Mouse (Mus musculus): ENCODE results near the gene Zfp609.

Gene Zfp609

DNA sequence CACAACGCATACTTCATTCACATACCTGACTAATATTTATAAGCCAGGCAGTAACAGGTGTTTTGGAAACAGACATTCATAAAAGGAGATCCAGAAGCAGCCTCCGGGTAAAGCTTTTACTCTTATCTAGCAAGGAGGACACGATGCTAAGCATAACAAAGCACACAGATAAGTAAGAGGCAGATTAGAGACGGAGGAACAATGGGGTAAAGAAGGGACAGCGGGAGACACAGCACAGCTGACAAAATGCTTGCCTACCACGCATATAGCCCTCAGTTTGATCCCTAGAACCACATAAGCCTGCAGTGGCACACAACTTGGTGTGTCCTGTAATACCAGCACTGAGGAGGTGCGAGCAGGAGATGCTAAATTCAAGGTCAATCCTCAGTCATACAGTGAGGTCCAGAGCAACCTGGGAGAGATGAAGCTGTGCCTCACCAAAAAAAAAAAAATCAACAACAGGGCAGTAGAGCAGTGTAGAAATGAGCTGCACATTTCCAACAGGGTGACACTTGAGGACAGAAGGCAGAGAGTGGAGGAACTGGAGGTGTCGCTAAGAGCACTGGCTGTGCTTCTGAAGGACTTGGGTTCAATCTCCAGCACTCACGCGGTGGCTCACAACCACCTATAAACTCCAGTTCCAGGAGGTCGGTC is 56.2 kb downstream of the Zfp609 start:
- no peak for DNase-seq (ENCODE audit: extremely low read depth, low read depth)

DNA sequence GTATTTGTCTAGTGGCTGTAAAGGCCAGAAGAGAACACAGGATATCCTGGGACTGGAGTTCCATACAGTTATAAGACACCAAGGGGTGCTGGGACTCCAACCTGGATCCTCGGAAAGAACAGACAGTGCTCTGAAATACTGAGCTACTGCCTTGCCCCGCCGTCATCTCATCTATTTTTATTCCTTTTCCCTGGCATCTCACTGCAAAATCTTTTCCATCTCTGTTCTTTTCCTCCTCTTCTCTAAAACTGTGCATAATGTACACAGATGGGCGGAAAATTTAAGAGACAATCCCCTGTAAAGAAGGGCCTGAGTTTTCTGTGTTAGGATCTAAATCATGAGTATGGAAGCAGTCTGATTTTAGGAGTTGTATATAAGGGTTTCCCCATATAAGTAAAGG is 64.6 kb downstream of the Zfp609 start:
- no peak for DNase-seq (ENCODE audit: extremely low read depth, low read depth)

- DNase-seq (ENCODE audit: extremely low read depth, low read depth) = no peak
Observed at GRCm38 (mm10) chr9:65759992-65760391, 67.4 kb downstream of the Zfp609 start.

- no peak for DNase-seq (ENCODE audit: extremely low read depth, low read depth)
Observed at GRCm38 (mm10) chr9:65759256-65759655, 68.1 kb downstream of the Zfp609 start.

DNA sequence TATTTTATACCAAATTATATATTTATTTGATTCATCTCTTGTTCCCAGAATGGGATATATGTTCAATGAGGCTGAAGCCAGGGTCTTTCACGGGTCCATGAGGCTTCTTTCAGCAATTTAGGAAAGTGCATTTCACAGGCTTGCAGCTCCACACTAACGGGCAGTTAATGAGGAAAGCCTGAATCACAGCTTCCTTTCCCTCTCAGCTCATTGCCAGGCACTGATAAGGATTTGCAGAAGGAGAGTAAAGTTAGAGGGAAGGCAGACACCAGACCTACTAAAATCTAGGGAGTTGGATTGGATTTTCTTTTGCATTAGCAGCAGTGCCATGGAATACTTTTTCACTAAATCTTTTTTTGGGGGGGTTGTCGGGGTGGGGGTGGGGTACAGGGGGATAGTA is 69.5 kb downstream of the Zfp609 start:
- DNase-seq (ENCODE audit: extremely low read depth, low read depth) = no peak

DNA sequence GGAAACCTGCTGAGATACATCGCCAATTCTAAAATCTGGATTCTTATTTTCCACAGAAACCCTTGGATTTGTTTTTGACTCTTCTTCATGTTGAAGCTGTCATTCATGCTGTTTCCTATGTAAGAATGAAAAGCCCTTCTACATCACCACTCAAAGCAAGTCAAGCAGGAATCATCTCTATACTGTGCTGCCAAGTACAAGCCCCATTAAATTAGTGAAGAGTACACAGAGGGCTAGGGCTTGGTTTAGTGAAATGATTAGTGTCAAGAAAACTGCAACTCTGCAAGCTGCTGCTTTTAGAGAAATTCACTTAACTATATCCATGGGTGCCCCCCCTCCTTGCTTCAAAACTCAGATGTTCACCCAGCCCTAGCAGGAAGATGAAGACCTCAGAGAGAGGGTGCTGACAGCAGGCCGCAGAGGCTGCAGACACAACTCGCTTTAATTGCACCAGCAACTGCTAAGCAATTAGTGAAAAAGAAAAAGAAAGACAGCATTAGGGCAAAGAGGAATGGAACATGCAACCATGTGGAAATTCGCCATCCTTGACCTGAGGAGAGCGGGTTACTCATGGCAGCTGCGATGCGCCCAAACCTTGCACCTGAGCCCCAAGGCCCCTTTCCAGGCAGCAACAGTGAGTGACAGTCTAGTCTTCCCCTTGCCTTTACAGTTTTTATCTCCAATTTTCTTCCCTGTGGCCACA is 71.5 kb downstream of the Zfp609 start:
- no peak for DNase-seq (ENCODE audit: extremely low read depth, low read depth)

DNA sequence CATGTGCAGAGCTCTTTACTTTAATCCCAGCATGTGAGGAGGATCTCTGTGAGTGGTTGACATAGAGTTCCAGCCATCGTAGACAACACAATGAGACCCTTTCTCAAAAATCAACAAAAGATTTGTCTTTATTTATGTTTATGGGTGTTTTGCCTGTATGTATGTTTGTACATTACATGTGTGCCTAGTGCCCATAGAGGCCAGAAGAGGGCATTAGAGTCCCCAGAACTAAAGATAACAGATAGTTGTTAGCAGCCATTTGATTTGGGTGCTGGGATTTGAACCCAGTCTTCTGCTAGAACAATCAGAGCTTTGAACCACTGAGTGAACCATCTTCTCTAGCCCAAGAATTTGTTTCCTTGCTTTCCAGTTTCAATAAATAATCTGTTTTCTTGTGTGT is 72.2 kb downstream of the Zfp609 start:
- DNase-seq (ENCODE audit: extremely low read depth, low read depth) = no peak

- peak; percentile 34 for DNase-seq (ENCODE audit: extremely low read depth, low read depth)
Observed at GRCm38 (mm10) chr9:65752632-65753031, 74.7 kb downstream of the Zfp609 start.

DNA sequence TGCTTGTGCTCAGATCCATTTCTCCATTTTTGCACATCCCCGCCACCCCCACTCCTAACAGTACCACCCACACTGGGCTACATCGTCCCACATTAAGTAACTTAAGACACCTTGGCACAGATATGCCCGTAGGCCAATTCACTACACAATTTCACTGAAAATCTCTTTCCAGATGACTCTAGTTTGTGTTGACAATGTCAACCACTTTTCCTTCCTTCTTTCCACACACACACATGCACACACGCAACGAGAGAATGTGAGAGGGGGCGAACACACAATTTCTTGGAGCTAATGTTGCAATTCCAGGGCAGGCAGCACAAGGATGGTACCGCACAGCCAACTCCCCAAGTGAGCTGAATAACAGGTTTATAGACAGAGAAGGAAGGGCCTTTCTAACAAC is 75.5 kb downstream of the Zfp609 start:
- DNase-seq (ENCODE audit: extremely low read depth, low read depth) = no peak

DNA sequence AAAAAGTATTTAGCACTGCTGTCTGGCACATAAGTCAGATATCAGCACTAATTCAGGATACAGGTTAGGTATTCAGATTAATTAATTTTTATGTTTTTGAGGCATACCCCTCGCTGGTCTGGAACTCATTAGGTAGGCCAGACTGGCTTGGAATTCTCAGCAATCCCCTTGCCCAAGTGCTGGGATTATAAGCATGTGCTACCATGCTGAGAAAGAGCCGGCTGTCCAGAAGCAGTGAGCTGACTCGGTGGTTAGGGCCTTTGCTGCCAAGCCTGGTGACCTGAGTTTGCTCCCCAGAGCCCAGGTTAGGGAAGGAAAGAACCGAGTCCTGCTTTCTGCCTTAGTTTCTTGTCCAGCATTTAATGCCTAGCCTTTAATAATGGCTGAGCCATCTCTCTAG is 79.3 kb downstream of the Zfp609 start:
- DNase-seq (ENCODE audit: extremely low read depth, low read depth) = no peak

GRCm38 (mm10) chr9:65746479-65746878 is 80.9 kb downstream of the Zfp609 start:
- DNase-seq (ENCODE audit: extremely low read depth, low read depth) = no peak

DNA sequence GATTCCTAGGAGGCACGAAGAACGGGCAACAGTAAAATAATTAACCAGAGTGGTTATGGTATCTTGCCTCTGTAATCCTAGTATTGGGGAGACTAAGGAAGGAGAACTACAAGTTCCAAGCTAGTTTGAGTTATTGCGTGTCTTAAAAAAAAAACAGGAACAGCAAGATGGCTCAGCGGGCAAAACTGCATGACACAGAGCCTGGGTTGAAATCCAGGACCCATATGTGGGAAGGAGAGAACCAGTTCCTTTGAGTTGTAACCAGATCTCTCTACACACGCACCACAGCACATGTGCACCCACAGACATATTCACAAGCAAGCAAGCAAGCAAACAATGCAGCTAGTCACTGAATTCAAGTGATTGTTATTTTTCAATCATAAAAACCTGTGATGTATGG is 81.9 kb downstream of the Zfp609 start:
- no peak for DNase-seq (ENCODE audit: extremely low read depth, low read depth)

DNA sequence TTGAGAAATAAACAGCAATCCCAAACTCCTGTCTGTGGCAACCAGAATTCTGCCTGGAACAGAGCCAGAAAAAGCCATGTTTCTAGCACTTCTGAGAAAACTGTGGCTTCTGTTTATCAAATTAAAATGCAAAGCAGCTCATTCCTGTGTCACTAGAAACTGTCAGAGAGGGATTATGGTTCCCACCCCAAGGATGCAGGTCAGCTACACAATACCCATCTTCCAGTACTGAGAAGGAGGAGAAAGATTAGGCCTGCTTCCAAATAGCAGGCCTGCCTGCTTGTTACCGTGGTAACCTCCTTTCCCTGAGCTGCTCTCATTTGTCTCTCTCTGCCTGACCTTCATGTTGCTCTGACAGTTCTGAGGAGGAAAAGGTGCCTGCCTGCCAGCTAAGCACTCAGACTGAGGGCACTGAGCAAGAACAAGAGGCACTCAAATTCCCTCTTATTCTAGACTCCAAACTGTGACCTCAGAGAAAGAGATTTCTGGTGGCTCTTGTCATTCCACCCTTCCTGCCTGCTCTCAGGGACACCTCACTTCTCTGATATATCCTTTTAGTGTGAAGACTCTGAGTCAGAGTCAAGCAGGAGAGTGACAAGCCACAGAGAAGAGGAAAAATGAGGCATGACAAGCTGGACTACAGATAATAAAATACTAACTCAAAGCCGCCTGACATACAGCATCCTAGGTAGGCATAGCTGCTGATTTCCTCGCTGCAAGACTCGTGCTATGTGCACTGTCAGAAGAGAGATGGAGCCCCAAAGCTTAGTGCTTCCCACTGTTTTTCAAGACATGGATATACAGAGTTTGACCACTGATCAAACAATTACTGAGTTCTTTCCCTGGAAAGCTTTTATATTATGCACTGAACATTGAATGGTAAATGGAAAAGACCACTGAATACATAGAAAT is 82.9 kb downstream of the Zfp609 start:
- no peak for DNase-seq (ENCODE audit: extremely low read depth, low read depth)

GRCm38 (mm10) chr9:65743809-65744170 is 83.6 kb downstream of the Zfp609 start:
- no peak for DNase-seq (ENCODE audit: extremely low read depth, low read depth)

DNA sequence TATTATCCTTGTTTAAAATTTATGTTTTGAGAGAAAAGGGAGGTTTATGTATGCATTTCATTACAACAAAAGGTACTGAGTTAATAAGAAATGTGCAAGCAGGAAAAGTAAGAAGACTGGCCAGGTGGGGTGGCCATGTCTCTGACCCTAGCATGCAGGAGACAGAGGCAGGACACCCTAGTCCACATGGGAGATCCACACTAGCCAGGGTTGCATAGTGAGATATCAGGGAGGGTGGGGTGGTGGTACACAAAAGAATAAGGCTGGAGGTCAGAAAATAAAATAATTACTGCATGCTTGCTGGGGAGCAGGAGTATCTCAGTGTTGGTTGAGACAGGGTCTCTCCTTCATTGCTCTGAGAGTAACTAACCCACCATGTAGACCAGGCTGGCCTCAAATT is 84.0 kb downstream of the Zfp609 start:
- DNase-seq (ENCODE audit: extremely low read depth, low read depth) = no peak

GRCm38 (mm10) chr9:65742777-65743176 is 84.6 kb downstream of the Zfp609 start:
- no peak for DNase-seq (ENCODE audit: extremely low read depth, low read depth)

DNA sequence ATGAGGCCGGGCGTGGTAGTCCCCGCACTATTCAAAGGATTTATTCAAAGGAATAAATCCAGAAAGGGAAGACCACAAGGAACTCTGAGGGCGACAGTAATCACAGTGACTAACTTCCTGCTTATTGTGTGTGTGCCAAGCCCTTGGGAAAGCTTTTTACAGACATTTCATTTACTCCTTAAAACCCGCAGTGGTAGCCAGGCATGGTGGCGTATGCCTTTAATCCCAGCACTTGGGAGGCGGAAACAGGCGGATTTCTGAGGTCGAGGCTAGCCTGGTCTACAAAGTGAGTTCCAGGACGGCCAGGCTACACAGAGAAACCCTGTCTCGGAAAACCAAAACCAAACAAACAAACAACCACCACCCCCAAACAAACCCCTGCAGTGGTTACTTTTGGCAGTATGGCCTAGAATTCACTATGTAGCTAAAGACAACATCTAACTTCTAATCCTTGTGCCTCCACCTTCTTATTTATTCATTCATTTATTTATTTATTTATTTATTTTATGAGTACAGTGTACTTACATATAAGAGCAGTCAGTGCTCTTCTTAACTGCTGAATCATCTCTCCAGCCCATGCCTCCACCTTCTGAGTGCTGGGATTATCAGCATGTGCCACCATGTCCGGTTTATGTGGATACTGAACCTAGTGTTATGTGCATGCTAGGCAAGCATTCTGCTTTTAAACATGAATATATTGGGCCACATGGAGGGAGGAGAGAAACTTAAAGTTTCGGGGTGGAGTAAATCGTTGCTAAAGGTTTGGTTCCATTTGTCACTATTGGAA is 86.1 kb downstream of the Zfp609 start:
- DNase-seq (ENCODE audit: extremely low read depth, low read depth) = no peak

- DNase-seq (ENCODE audit: extremely low read depth, low read depth) = no peak
Observed at GRCm38 (mm10) chr9:65734931-65735330, 92.4 kb downstream of the Zfp609 start.

DNA sequence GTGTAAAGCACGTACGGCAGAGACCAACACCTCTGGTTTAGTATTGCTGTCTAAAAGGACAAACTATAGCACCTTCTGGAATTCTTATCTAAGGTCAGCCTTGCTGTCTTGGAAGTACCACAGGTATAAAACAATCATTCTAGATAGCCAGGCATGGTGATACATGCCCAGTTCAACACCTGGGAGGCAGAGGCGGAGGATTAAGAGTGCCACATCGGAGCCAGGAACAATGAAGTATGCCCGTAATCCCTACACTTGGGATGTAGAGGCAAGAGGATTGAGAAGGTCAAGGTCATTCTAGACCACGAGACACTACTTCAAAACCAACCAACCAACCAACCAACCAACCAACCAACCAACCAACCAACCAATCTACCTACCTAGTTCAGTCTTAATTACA is 98.8 kb downstream of the Zfp609 start:
- no peak for DNase-seq (ENCODE audit: extremely low read depth, low read depth)

GRCm38 (mm10) chr9:65727491-65727890 is 99.9 kb downstream of the Zfp609 start:
- DNase-seq (ENCODE audit: extremely low read depth, low read depth) = no peak

DNA sequence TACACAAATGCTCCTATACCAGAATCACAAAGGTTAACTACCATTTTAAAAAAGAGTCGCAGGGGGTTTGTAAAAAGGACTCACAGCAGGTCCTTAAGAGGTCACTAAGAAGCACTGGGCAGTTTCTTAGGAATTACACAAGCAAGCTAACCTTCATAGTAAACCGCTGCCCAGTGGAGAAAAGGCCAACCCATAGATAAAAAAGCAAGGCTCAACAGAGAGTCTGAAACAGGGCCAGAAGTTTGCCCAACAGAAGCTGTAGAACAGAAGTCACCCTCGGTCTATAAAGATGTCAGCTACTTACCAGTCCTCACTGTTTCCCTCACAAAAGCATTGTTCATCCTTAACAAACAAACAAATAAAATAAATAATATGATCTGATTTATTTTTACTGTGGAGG is 100.9 kb downstream of the Zfp609 start:
- DNase-seq (ENCODE audit: extremely low read depth, low read depth) = no peak

DNA sequence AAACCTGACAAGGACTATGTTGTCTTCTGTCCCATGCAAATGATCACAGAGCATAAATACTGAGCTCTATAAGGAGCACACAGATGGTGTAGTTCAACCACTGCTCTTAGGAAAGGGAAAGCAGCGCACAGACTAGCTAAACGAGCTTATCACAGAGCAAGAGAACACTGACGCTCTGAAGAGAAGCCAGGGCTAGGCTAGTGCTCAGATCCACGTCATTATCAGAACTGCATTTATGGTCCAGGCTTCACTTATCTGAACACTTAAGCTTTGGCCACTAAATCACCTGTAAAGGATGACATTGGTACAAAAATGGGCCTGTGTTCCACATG is 102.1 kb downstream of the Zfp609 start:
- no peak for DNase-seq (ENCODE audit: extremely low read depth, low read depth)
